Mouse (Mus musculus): Measurements from ENCODE around the gene Rrp36. TPM values are rescaled to one million over a fixed set of nuclear protein-coding genes. Genes with fewer than 3 reads are reported as not detected.
A peak's percentile ranks its signal among the peaks of the same experiment; 100 is the strongest.

Rrp36 gene
- polyA plus RNA-seq, 1 experiment from 2014 or later = 66.5 TPM

DNA sequence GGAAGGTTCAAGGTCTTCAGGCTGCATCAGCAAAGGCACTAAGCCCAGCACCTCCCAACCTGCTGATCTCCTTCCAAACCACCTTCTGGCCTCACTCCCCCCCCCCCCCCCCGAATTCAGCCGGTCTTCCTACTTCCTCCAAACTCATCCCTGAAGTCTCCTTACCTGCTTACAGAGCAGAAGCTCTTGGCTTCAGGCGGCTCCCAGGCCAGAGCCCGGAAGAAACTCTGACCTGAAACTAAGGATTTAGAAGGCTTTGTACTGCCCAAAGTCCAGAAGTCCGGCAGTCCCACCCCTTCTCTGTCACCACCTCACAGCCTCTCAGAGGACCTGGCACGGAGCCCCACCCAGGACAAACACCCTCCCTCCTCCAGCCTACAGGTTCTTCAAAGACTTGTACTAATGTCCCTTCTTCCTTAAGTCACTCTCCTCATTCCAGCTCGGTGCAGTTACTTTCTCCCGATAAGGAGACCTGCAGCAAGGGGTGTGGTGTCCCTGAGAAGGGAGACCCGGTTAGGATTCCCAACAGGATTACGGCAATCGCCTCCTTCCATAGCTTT lies 29.2 kb downstream of the Rrp36 start:
- 7% methylated on average over 11 of the region's 11 CpGs for WGBS
- Histone ChIP-seq H3K27ac (ENCODE audit: low read depth, low read length) (peak overlapping the region; percentile 76), H3K9me3 (ENCODE audit: control insufficient read depth, low read length) (no peaks in the 10 kb centered on the region), H3K27me3 (ENCODE audit: control insufficient read depth, insufficient read depth, low read length) (no peaks in the 10 kb centered on the region), H3K36me3 (ENCODE audit: control insufficient read depth, insufficient read depth, low read length) (peaks cover 29% of the 10 kb centered on the region; the same call in 1 of the 2 replicates), H3K9ac (ENCODE audit: low read depth, low read length) (peak overlapping the region; percentile 81), H3K4me2 (replicated peaks; ENCODE audit: low read depth, low read length) (peak overlapping the region; percentile 95), H3K4me1 (ENCODE audit: control insufficient read depth, insufficient read depth, low read length) (peaks cover 19% of the 10 kb centered on the region), H3K4me3 (ENCODE audit: low read length) (peak overlapping the region; percentile 75)
- ATAC-seq (ENCODE audit: low FRiP score, low TSS enrichment) = no peak

DNA sequence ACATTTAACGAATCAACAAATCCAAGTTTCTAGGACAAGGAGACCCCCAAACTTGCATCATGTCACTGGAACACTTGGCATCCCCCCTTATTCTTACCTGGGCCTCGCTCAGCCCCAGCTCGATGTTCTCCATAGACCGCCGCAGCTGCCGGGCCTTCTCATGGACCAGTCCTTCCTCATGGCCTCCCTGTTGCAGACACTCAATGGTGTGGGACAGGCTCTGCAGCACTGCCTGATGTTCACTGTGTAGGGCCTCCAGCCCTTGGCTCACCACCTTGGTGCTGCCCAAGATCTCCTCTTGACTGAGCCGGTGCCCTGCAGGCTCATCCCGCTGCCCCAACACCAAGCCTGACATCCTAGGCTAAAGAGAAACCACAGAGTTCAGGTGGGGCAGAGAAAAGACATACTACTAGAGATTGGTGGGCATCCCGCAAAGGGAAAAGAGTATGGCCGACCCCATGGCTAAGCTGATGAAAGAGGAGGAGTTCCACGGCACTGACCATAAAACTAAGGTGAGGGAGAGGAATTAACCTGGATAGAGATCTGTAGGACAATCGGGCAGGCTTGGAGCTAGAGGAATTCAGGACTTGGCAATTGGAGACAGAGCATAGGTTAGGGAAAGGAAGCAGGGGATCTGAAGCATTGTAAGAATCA lies 29.9 kb downstream of the Rrp36 start:
- Histone ChIP-seq H3K36me3 (ENCODE audit: control insufficient read depth, insufficient read depth, low read length) (peaks cover 30% of the 10 kb centered on the region; the same call in 1 of the 2 replicates), H3K4me1 (ENCODE audit: control insufficient read depth, insufficient read depth, low read length) (peaks cover 21% of the 10 kb centered on the region), H3K27me3 (ENCODE audit: control insufficient read depth, insufficient read depth, low read length) (no peaks in the 10 kb centered on the region), H3K9ac (ENCODE audit: low read depth, low read length) (peak overlapping the region; percentile 81; the same call in 1 of the 2 replicates), H3K9me3 (ENCODE audit: control insufficient read depth, low read length) (no peaks in the 10 kb centered on the region), H3K27ac (ENCODE audit: low read depth, low read length) (0 out of 2 replicates have a peak overlapping the region, but pooled peaks have one; percentile 76), H3K4me2 (replicated peaks; ENCODE audit: low read depth, low read length) (peak overlapping the region; percentile 95), H3K4me3 (ENCODE audit: low read length) (peak overlapping the region; percentile 75)
- WGBS = 82% methylated on average over 12 of the region's 12 CpGs
- no peak for ATAC-seq (ENCODE audit: low FRiP score, low TSS enrichment)

DNA sequence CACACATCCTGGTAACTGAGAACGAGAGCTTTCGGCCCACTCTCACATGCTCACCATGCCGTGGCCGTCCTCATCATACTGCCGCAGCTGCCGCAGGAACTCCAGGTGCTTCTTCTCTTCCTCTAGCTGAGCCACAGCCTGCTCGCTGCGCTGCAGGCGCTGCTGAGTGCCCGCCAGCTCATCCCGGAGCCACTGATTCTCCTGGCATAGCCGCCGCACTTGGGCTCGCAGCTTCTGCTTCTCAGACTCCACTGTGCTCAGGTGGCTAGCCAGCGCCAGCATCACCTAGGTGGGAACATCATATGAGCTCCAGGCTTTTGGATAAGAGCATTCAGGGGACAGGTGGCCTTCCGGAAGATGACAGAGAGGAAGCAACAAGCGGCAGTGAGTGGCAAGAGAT lies 32.1 kb downstream of the Rrp36 start:
- H3K4me3 ChIP-seq (ENCODE audit: low read length) = no peak overlapping the region
- H3K4me1 ChIP-seq (ENCODE audit: control insufficient read depth, insufficient read depth, low read length) = peaks cover 21% of the 10 kb centered on the region
- WGBS = 95% methylated on average over 17 of the region's 17 CpGs
- H3K36me3 ChIP-seq (ENCODE audit: control insufficient read depth, insufficient read depth, low read length) = peaks cover 20% of the 10 kb centered on the region; the same call in 1 of the 2 replicates
- no peak overlapping the region for H3K4me2 ChIP-seq (replicated peaks; ENCODE audit: low read depth, low read length)
- no peaks in the 10 kb centered on the region for H3K9me3 ChIP-seq (ENCODE audit: control insufficient read depth, low read length)
- ATAC-seq (ENCODE audit: low FRiP score, low TSS enrichment) = no peak
- no peaks in the 10 kb centered on the region for H3K27me3 ChIP-seq (ENCODE audit: control insufficient read depth, insufficient read depth, low read length)
- H3K27ac ChIP-seq (ENCODE audit: low read depth, low read length) = no peak overlapping the region
- H3K9ac ChIP-seq (ENCODE audit: low read depth, low read length) = no peak overlapping the region

DNA sequence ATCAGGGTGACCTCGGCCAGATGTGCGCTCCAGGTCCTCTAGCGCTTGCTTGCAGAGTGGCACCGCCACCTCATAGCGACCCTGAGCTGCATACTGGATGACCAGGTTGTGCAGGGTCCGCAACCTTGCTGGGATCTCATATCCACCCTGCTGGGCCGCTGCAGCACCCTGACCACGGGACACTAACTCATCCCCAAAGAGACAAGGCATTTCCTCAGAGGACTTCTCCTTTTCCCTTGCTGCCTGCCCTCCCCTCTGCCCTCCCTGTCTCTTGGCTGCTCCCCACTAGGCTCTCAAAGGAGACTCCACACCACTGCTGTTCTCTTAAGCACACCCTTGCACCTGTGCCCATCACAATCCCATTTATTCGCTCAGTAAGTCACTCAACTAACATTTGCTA lies 34.2 kb downstream of the Rrp36 start:
- no peak for ATAC-seq (ENCODE audit: low FRiP score, low TSS enrichment)
- peaks cover 27% of the 10 kb centered on the region for H3K36me3 ChIP-seq (ENCODE audit: control insufficient read depth, insufficient read depth, low read length)
- WGBS = 55% methylated on average over 9 of the region's 9 CpGs
- H3K4me1 ChIP-seq (ENCODE audit: control insufficient read depth, insufficient read depth, low read length) = peaks cover 14% of the 10 kb centered on the region
- H3K4me3 ChIP-seq (ENCODE audit: low read length) = no peak overlapping the region
- H3K27me3 ChIP-seq (ENCODE audit: control insufficient read depth, insufficient read depth, low read length) = no peaks in the 10 kb centered on the region
- no peaks in the 10 kb centered on the region for H3K9me3 ChIP-seq (ENCODE audit: control insufficient read depth, low read length)
- no peak overlapping the region for H3K4me2 ChIP-seq (replicated peaks; ENCODE audit: low read depth, low read length)
- H3K9ac ChIP-seq (ENCODE audit: low read depth, low read length) = no peak overlapping the region
- H3K27ac ChIP-seq (ENCODE audit: low read depth, low read length) = no peak overlapping the region

DNA sequence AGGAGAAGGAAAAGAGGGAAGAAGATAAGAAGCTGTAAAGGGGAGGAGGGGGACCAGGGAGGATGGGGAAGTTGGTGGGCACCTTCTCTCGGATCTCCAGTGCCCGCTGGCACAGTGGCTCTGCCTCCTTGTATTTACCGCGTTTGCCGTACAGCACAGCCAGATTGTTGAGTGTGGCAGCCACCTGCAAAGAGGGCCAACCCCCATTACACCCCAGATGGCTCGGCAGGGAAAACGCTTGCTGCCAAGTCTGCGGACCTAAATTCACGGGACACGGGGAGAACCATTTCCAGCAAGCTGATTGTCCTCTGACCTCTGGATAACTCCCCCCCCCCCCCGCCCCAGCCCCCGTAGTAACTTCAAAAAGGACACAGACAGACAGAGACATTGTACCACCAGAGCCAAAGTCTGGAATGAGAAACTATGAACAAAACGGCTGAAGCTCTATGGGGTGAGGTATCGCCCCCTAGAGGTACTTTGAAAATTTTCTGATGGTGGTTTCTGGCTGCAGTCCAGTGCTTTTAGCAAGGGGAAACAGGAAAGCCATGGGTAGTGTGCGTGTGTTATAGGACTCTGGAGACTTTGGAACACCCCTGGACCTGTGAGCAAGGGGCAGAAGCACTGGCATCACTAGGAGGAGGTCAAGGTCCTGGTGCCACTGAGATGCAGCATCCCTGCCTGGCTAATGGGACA lies 37.2 kb downstream of the Rrp36 start:
- peak; percentile 30; the same call in 1 of the 2 replicates for ATAC-seq (ENCODE audit: low FRiP score, low TSS enrichment)
- Histone ChIP-seq H3K27me3 (ENCODE audit: control insufficient read depth, insufficient read depth, low read length) (no peaks in the 10 kb centered on the region), H3K27ac (ENCODE audit: low read depth, low read length) (no peak overlapping the region), H3K36me3 (ENCODE audit: control insufficient read depth, insufficient read depth, low read length) (peaks cover 34% of the 10 kb centered on the region), H3K4me2 (replicated peaks; ENCODE audit: low read depth, low read length) (no peak overlapping the region; the same call in 1 of the 2 replicates), H3K4me1 (ENCODE audit: control insufficient read depth, insufficient read depth, low read length) (0 out of 2 replicates have a peak, but pooled peaks cover 6% of the 10 kb centered on the region), H3K9ac (ENCODE audit: low read depth, low read length) (0 out of 2 replicates have a peak overlapping the region, but pooled peaks have one; percentile 8), H3K4me3 (ENCODE audit: low read length) (no peak overlapping the region), H3K9me3 (ENCODE audit: control insufficient read depth, low read length) (no peaks in the 10 kb centered on the region)
- WGBS = 26% methylated on average over 15 of the region's 15 CpGs

DNA sequence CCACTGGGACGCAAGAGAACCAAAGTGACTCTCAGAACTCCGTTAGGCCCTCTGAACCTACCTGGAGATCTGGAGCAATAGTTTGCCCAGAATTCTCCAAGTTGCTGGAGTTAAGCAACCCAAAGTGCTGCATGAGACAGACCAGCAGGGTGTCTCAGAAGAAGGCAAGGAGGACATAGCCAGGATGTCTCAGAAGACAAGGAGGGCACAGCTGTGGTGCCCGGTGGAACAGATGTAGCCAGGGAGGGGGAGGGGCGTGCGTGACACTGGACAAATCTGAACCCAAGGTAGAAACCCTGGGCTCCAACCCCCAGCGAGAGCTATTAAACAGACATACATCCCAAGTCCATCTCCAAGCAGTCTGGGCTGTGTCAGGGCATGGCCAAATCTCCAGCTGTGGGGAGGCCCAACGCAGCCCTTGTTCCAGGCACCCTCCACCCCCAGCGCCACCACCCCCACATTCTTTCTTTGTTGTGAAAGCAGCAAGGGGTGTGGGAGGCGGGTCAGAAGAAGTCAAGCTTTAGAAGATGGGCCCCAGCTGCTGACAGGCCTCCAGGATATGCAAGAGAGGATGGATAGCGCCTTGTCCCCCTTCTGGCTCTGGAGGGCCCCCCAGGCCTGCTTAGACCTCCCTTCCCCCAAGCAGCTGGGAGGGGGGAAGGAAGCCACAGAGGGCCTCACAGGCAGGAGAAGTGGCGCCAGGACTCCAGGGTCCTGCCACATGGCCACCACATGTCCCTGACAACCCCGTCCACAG lies 44.3 kb downstream of the Rrp36 start:
- Histone ChIP-seq H3K27ac (ENCODE audit: low read depth, low read length) (peak overlapping the region; percentile 97), H3K4me2 (replicated peaks; ENCODE audit: low read depth, low read length) (peak overlapping the region; percentile 79), H3K36me3 (ENCODE audit: control insufficient read depth, insufficient read depth, low read length) (peaks cover 9% of the 10 kb centered on the region; the same call in 1 of the 2 replicates), H3K4me1 (ENCODE audit: control insufficient read depth, insufficient read depth, low read length) (peaks cover 52% of the 10 kb centered on the region), H3K27me3 (ENCODE audit: control insufficient read depth, insufficient read depth, low read length) (no peaks in the 10 kb centered on the region), H3K9me3 (ENCODE audit: control insufficient read depth, low read length) (no peaks in the 10 kb centered on the region), H3K9ac (ENCODE audit: low read depth, low read length) (peak overlapping the region; percentile 96), H3K4me3 (ENCODE audit: low read length) (peak overlapping the region; percentile 81)
- whole genome bisulfite sequencing = 7% methylated on average over 12 of the region's 12 CpGs
- ATAC-seq (ENCODE audit: low FRiP score, low TSS enrichment) = peak; percentile 90

DNA sequence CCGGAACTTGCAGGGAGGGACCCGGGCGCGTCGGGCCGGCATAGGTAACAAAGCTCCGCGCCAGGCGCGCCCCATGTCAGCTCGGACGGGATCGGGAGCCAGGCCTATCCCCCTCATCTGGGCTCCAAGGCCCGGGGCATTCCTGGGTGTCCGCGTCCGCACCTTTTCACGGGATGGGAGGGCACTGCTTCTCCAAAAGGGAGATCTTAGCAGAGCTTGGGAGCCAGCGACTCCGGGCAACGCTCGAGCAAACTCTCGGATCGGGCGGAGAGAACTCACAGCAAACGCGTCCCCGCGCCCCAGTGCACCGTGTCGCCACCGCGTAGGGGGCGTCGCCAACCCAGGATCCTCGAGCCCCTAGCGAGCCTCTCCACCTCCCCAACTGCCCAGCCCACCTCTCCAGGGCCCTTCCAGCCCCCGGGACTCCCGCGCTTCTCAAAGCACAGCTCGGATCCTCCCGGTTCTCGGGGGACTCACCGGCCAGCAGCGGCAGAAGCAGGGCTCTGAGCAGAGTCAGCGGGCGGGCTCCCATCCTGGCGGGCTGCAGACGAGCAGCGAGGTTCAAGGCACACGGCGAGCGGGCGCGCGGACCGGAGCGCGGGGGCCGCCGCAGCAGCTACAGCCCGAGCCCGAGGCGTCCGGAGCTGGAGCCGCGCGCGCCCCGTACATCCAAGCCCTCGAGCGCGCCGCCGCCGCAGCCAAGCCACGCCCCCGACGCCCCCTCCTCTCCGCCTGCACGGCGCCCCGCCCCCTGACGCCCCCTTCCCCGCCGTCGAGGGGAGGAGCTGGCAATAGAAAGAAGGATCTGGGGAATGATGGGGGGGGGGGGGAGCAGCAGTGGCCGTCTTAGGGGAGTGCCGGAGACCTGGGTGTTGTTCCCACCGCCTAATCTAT lies 45.1 kb downstream of the Rrp36 start, which contains the start of gene Ptk7:
TSS of gene Ptk7 (minus strand) at position 714 of the 894 bp plus-strand sequence.
- Histone ChIP-seq H3K4me2 (replicated peaks; ENCODE audit: low read depth, low read length) (peak within 1 kb of the TSS; percentile 79), H3K27me3 (ENCODE audit: control insufficient read depth, insufficient read depth, low read length) (no peaks in the 10 kb centered on the region), H3K9ac (ENCODE audit: low read depth, low read length) (peak within 1 kb of the TSS; percentile 96), H3K9me3 (ENCODE audit: control insufficient read depth, low read length) (no peaks in the 10 kb centered on the region), H3K36me3 (ENCODE audit: control insufficient read depth, insufficient read depth, low read length) (peaks cover 9% of the 10 kb centered on the region; the same call in 1 of the 2 replicates), H3K27ac (ENCODE audit: low read depth, low read length) (peak within 1 kb of the TSS; percentile 97), H3K4me1 (ENCODE audit: control insufficient read depth, insufficient read depth, low read length) (peaks cover 60% of the 10 kb centered on the region), H3K4me3 (ENCODE audit: low read length) (peak within 1 kb of the TSS; percentile 81)
- peak; percentile 68 for ATAC-seq (ENCODE audit: low FRiP score, low TSS enrichment)
- 1% methylated on average over 82 of the region's 90 CpGs for WGBS

DNA sequence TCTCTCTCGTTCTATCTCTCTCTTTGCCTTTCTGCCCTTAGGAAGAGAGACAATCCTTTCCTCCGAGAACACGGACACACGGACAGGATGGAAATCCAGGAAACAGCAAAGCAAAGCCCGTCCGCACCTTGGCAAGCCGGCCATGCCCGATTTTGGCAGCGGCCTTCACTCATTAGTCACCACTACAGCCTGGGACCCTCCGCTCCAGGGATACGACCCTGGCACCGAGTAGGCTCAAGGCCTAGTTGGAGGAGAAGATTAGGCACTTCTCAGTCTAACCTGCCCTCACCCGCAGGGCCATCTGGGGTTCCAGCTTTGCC lies 45.7 kb downstream of the Rrp36 start:
- ATAC-seq (ENCODE audit: low FRiP score, low TSS enrichment) = no peak; the same call in 1 of the 2 replicates
- 0% methylated on average over 13 of the region's 13 CpGs for WGBS
- Histone ChIP-seq H3K36me3 (ENCODE audit: control insufficient read depth, insufficient read depth, low read length) (peaks cover 5% of the 10 kb centered on the region; the same call in 1 of the 2 replicates), H3K4me1 (ENCODE audit: control insufficient read depth, insufficient read depth, low read length) (peaks cover 66% of the 10 kb centered on the region), H3K9me3 (ENCODE audit: control insufficient read depth, low read length) (no peaks in the 10 kb centered on the region), H3K4me3 (ENCODE audit: low read length) (peak overlapping the region; percentile 81), H3K27ac (ENCODE audit: low read depth, low read length) (peak overlapping the region; percentile 97), H3K27me3 (ENCODE audit: control insufficient read depth, insufficient read depth, low read length) (no peaks in the 10 kb centered on the region), H3K4me2 (replicated peaks; ENCODE audit: low read depth, low read length) (peak overlapping the region; percentile 79), H3K9ac (ENCODE audit: low read depth, low read length) (peak overlapping the region; percentile 96)

Measured in kidney, embryonic 14.5 days (tissue).